In the genomic region with DNA sequence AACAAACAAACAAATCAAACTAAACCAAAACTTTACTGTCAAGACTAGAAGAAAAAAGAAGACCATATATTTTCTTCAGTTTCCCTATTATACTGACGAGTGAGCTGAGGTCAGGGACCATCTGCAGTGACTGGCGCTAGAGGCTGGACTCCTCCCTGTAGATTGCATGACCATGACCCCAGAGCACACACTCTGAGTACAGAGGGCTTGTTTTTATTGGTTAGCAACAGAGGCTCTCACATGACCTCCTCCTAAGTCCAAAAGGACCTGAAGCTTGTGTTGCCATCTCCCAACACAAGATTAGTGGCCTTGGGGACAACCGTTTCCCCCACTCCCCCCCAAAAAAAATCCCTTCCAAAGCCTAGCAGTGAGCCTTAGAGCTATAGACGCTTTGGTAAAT, we compare ENCODE assay signal across 12 mouse cellular contexts. TPM values are rescaled to one million over a fixed set of nuclear protein-coding genes. Genes with fewer than 3 reads are reported as not detected.
DNase-seq lines count a peak whose midpoint lies in the region; ATAC-seq and TF ChIP-seq lines count a peak whose summit lies in the region.
"Had no signal": no experiment of that assay in that cellular context is flagged by ENCODE, and none has a peak within 500 bp of the region (broad histone marks: within the 10 kb centered on the region; RNA-seq: fewer than 3 reads in every experiment).

No protein-coding gene starts in this region.

- H3K4me2 ChIP-seq in kidney, embryonic 15.5 days: no peak overlapping the region
- no peak overlapping the region for H3K4me2 ChIP-seq in kidney, embryonic 14.5 days (replicated peaks; ENCODE audit: low read depth, low read length)

- no peak for TF ChIP-seq CTCF in testis, adult 2 months (IDR thresholded peaks at IDR 0.05; ENCODE audit: control insufficient read depth, insufficient read depth, insufficient replicate concordance, low read depth, low read length)

- H3K4me3 ChIP-seq in kidney, embryonic 15.5 days (replicated peaks): no peak overlapping the region
- H3K4me3 ChIP-seq in kidney, embryonic 14.5 days (ENCODE audit: low read length): no peak overlapping the region
- H3K4me3 ChIP-seq in testis, adult 2 months (ENCODE audit: control insufficient read depth, low read depth, low read length): no peak overlapping the region
- H3K4me3 ChIP-seq: erythroblast, embryonic 14.5 days had no signal

- H3K9me3 ChIP-seq in kidney, embryonic 15.5 days (replicated peaks): no peaks in the 10 kb centered on the region
- H3K9me3 ChIP-seq in kidney, embryonic 14.5 days (ENCODE audit: control insufficient read depth, low read length): no peaks in the 10 kb centered on the region

- DNase-seq in cerebellum, adult 9-10 months: peak; percentile 45
- no peak for DNase-seq in cerebellum, postnatal 10 days
- DNase-seq in testis, postnatal 10 days (ENCODE audit: low spot score): no peak
- DNase-seq in urinary bladder, postnatal 4 days (ENCODE audit: low spot score in 2 of 2): no peak

- ATAC-seq in kidney, embryonic 15.5 days (replicated peaks; ENCODE audit: low FRiP score): no peak
- ATAC-seq in kidney, embryonic 14.5 days (ENCODE audit: low FRiP score, low TSS enrichment): no peak
- ATAC-seq in erythroid progenitor cell, adult 5-6 weeks (replicated peaks; ENCODE audit: low FRiP score, poor library complexity, severe bottlenecking): no peak

- TF ChIP-seq POLR2A in testis, adult 2 months (IDR thresholded peaks at IDR 0.05; ENCODE audit: control insufficient read depth, low read depth, low read length): no peak

- peaks cover 16% of the 10 kb centered on the region; the same call in 1 of the 2 replicates for H3K36me3 ChIP-seq in kidney, embryonic 15.5 days
- H3K36me3 ChIP-seq in kidney, embryonic 14.5 days (ENCODE audit: control insufficient read depth, insufficient read depth, low read length): no peaks in the 10 kb centered on the region; the same call in 1 of the 2 replicates
- no peaks in the 10 kb centered on the region for H3K36me3 ChIP-seq in testis, adult 2 months (ENCODE audit: control insufficient read depth, insufficient read depth, low read length)

- H3K4me1 ChIP-seq in kidney, embryonic 15.5 days: peaks cover 28% of the 10 kb centered on the region
- H3K4me1 ChIP-seq in kidney, embryonic 14.5 days (ENCODE audit: control insufficient read depth, insufficient read depth, low read length): peaks cover 5% of the 10 kb centered on the region; the same call in 1 of the 2 replicates
- H3K4me1 ChIP-seq in testis, adult 2 months (ENCODE audit: control insufficient read depth, insufficient read depth, low read length): peaks cover 2% of the 10 kb centered on the region; the same call in 1 of the 2 replicates

- 51% methylated on average over 4 of the region's 4 CpGs for WGBS in kidney, embryonic 15.5 days
- 59% methylated on average over 4 of the region's 4 CpGs for WGBS in kidney, embryonic 14.5 days

- H3K27me3 ChIP-seq in kidney, embryonic 15.5 days: no peaks in the 10 kb centered on the region
- no peaks in the 10 kb centered on the region for H3K27me3 ChIP-seq in kidney, embryonic 14.5 days (ENCODE audit: control insufficient read depth, insufficient read depth, low read length)
- no peaks in the 10 kb centered on the region for H3K27me3 ChIP-seq in testis, adult 2 months (ENCODE audit: control insufficient read depth, insufficient read depth, low read length)

- peak overlapping the region; percentile 55 for H3K27ac ChIP-seq in kidney, embryonic 15.5 days
- H3K27ac ChIP-seq in kidney, embryonic 14.5 days (ENCODE audit: low read depth, low read length): no peak overlapping the region; the same call in 1 of the 2 replicates
- peak overlapping the region; percentile 73 for H3K27ac ChIP-seq in testis, adult 2 months (ENCODE audit: control insufficient read depth, insufficient read depth, low read depth, low read length)

- H3K9ac ChIP-seq in kidney, embryonic 15.5 days: no peak overlapping the region
- no peak overlapping the region for H3K9ac ChIP-seq in kidney, embryonic 14.5 days (ENCODE audit: low read depth, low read length)
- H3K9ac ChIP-seq: lung, embryonic 14.5 days had no signal

RNA-seq across cellular contexts. Expression of a gene that starts 10.3 kb away (rescaled TPM):
- 46.4 and 53.2 TPM in 2 replicates for polyA plus RNA-seq in kidney, embryonic 15.5 days (2015; fragmentation: Nextera tagmentation; extraction: Ambion mirVana)
- 22.1 and 34.3 TPM in 2 replicates for polyA plus RNA-seq in kidney, embryonic 14.5 days (2014; fragmentation: Nextera tagmentation; extraction: Ambion mirVana)
- polyA plus RNA-seq in testis, adult 2 months (2012; rRNA removed): 18.3 and 19.4 TPM in 2 replicates
- 10.5 and 30.6 TPM in 2 replicates for total RNA-seq in erythroid progenitor cell, adult 5-6 weeks (2015; ENCODE audit: low replicate concordance)
- total RNA-seq in erythroid progenitor cell, adult 5-6 weeks (2017; ENCODE audit: low replicate concordance): 12.7 and 13.3 TPM in 2 replicates

RNA-seq across cellular contexts. Expression of a gene that starts 10.5 kb away (rescaled TPM):
- polyA plus RNA-seq in kidney, embryonic 15.5 days (2015; fragmentation: Nextera tagmentation; extraction: Ambion mirVana): 3.8 and 5.2 TPM in 2 replicates
- 2.6 and 4.4 TPM in 2 replicates for polyA plus RNA-seq in kidney, embryonic 14.5 days (2014; fragmentation: Nextera tagmentation; extraction: Ambion mirVana)
- 2.2 and 2.4 TPM in 2 replicates for polyA plus RNA-seq in testis, adult 2 months (2012; rRNA removed)
- not detected in 2 replicates for total RNA-seq in erythroid progenitor cell, adult 5-6 weeks (2015; ENCODE audit: low replicate concordance)
- total RNA-seq in erythroid progenitor cell, adult 5-6 weeks (2017; ENCODE audit: low replicate concordance): 0.98 TPM in 1 of 2 replicates, not detected in the other

RNA-seq across cellular contexts. Expression of a gene that starts 13.4 kb away (rescaled TPM):
- 23.0 and 27.6 TPM in 2 replicates for polyA plus RNA-seq in kidney, embryonic 15.5 days (2015; fragmentation: Nextera tagmentation; extraction: Ambion mirVana)
- polyA plus RNA-seq in kidney, embryonic 14.5 days (2014; fragmentation: Nextera tagmentation; extraction: Ambion mirVana): 18.0 and 18.7 TPM in 2 replicates
- polyA plus RNA-seq in testis, adult 2 months (2012; rRNA removed): 6.1 and 7.1 TPM in 2 replicates
- 5.8 TPM in 1 of 2 replicates, not detected in the other for total RNA-seq in erythroid progenitor cell, adult 5-6 weeks (2015; ENCODE audit: low replicate concordance)
- total RNA-seq in erythroid progenitor cell, adult 5-6 weeks (2017; ENCODE audit: low replicate concordance): 2.6 and 3.5 TPM in 2 replicates

RNA-seq across cellular contexts. Expression of a gene that starts 28.4 kb away (rescaled TPM):
- not detected in 2 replicates for polyA plus RNA-seq in kidney, embryonic 15.5 days (2015; fragmentation: Nextera tagmentation; extraction: Ambion mirVana)
- not detected in 2 replicates for polyA plus RNA-seq in kidney, embryonic 14.5 days (2014; fragmentation: Nextera tagmentation; extraction: Ambion mirVana)
- polyA plus RNA-seq in testis, adult 2 months (2012; rRNA removed): not detected in 2 replicates
- 8.6 and 10.9 TPM in 2 replicates for total RNA-seq in erythroid progenitor cell, adult 5-6 weeks (2015; ENCODE audit: low replicate concordance)
- 4.5 and 10.7 TPM in 2 replicates for total RNA-seq in erythroid progenitor cell, adult 5-6 weeks (2017; ENCODE audit: low replicate concordance)
- total RNA-seq: midbrain, postnatal 0 days had no signal
- polyA plus RNA-seq: cortical plate, adult 2 months; erythroblast, embryonic 14.5 days; midbrain, postnatal 0 days had no signal

RNA-seq across cellular contexts. Expression of a gene that starts 37.4 kb away (rescaled TPM):
- polyA plus RNA-seq in kidney, embryonic 15.5 days (2015; fragmentation: Nextera tagmentation; extraction: Ambion mirVana): 23.2 and 25.9 TPM in 2 replicates
- polyA plus RNA-seq in kidney, embryonic 14.5 days (2014; fragmentation: Nextera tagmentation; extraction: Ambion mirVana): 32.6 and 34.7 TPM in 2 replicates
- 15.9 and 18.2 TPM in 2 replicates for polyA plus RNA-seq in testis, adult 2 months (2012; rRNA removed)
- total RNA-seq in erythroid progenitor cell, adult 5-6 weeks (2015; ENCODE audit: low replicate concordance): 38.1 and 42.5 TPM in 2 replicates
- total RNA-seq in erythroid progenitor cell, adult 5-6 weeks (2017; ENCODE audit: low replicate concordance): 14.8 and 21.3 TPM in 2 replicates
